Mouse (Mus musculus) midbrain, embryonic 11.5 days (tissue): ENCODE results near the gene Raet1e. TPM values are rescaled to one million over a fixed set of nuclear protein-coding genes. Genes with fewer than 3 reads are reported as not detected.
"Not testable (repeated sequence)": the region's sequence is repeated elsewhere in the genome, so short reads cannot be mapped to it uniquely, and the experiment has no call there.

Experiments
- ATAC-seq: fragments of 200-750 bp; cut with Nextera tagmentation; 2 replicates; pipeline ENCODE4 v1.8.0; 2017; ENCODE audit warnings: moderate TSS enrichment, moderate library complexity; ENCODE audit not compliant: low FRiP score
- DNase-seq: peaks from one replicate; pipeline ENCODE4 v3.0.0; 2015; ENCODE audit warnings: low spot score; ENCODE audit errors: missing footprints
- H3K27ac ChIP-seq: fragments of 300-500 bp; sonication (generic); 2 replicates; pipeline ENCODE4 v1.5.1; 2014; ENCODE audit warnings: low read depth, low read length
- H3K27me3 ChIP-seq: fragments of 300-500 bp; sonication (generic); 2 replicates; pipeline ENCODE4 v1.6.1; 2014; ENCODE audit warnings: mild to moderate bottlenecking, low read length, moderate library complexity, mixed read lengths; ENCODE audit not compliant: control insufficient read depth, insufficient read depth
- H3K36me3 ChIP-seq: fragments of 300-500 bp; sonication (generic); 2 replicates; pipeline ENCODE4 v1.6.1; 2014; ENCODE audit warnings: mild to moderate bottlenecking, low read length, moderate library complexity, mixed read lengths; ENCODE audit not compliant: control insufficient read depth, insufficient read depth
- H3K4me1 ChIP-seq: fragments of 300-500 bp; sonication (generic); 2 replicates; pipeline ENCODE4 v1.6.1; 2014; ENCODE audit warnings: low read length; ENCODE audit not compliant: control insufficient read depth, insufficient read depth
- H3K4me2 ChIP-seq: fragments of 300-500 bp; sonication (generic); 2 replicates; pipeline ENCODE4 v1.6.1; 2014; ENCODE audit warnings: mild to moderate bottlenecking, moderate library complexity
- H3K4me3 ChIP-seq: fragments of 300-500 bp; sonication (generic); 2 replicates; pipeline ENCODE4 v1.5.1; 2014; ENCODE audit warnings: low read depth, low read length
- H3K9ac ChIP-seq: fragments of 300-500 bp; sonication (generic); 2 replicates; pipeline ENCODE4 v1.6.1; 2014; ENCODE audit warnings: low read length
- H3K9me3 ChIP-seq: fragments of 300-500 bp; sonication (generic); 2 replicates; pipeline ENCODE4 v1.6.1; 2016; ENCODE audit warnings: low read length; ENCODE audit not compliant: control insufficient read depth
- WGBS: fragments of 180-500 bp; shearing (Covaris S2); extraction: QIAGEN DNeasy Blood & Tissue Kit; methylation state at CpG from one replicate; pipeline ENCODE4 v1.1.7; 2014; 5-methylcytosine and 5-hydroxymethylcytosine counted together
- polyA plus RNA-seq: library from polyadenylated mRNA; unstranded; fragments of >200 nt; fragmentation: Nextera tagmentation; extraction: Ambion mirVana; gene quantifications from 2 replicates; pipeline ENCODE4 v1.2.1, GENCODE M21; 2014

Raet1e gene
- polyA plus RNA-seq, 1 experiment from 2014 or later: 18.4 TPM

GRCm38 (mm10) chr10:22151056-22151862 lies 7.1 kb upstream of the Raet1e start:
- Histone ChIP-seq H3K4me1 (peaks cover 10% of the 10 kb centered on the region; the same call in 1 of the 2 replicates), H3K27me3 (peaks cover 41% of the 10 kb centered on the region), H3K4me2 (peak overlapping the region; percentile 78), H3K4me3 (peak overlapping the region; percentile 68; the same call in 1 of the 2 replicates)
- under 1% methylated on average over 54 of the region's 55 CpGs for WGBS
- ATAC-seq, H3K9ac ChIP-seq, H3K27ac ChIP-seq, H3K9me3 ChIP-seq, H3K36me3 ChIP-seq: not testable (repeated sequence)
- peak; percentile 90 for DNase-seq

DNA sequence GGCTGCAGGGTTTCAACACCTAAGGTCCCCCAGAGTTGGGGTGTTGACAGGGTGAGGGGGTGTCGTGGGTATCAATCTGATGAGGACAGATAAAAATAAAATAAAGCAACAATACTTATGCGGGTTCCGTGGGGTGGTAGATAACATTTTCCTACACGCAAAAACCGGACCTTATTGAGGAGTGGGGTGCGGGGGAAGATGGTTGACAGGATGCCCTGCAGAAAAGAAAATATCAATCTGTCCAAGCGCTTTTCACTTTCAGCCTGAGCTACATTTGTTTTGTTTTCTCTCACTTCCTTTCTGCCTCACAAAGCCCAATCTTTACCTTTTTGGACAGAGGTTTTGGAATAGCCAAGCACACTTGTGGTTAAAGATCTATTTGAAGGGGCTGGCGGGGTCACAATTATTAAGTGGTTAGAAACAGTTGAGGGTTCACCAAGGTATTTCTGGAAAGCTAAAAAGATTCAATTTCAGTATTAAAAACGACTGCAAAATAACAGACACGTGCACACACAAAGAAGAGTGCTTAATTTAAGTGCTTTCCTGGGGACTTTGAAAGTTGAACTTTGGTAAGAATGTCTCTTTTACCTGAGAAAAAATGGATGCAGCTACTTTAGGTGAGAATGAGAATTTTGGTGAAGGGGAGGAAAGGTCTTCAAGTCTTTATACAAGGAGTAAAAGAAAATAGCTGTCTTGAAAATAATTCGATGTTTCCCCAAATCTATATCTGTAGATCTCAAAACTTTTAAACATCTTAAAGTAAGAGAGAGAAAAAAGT lies 6.3 kb upstream of the Raet1e start:
- 2% methylated on average over 11 of the region's 11 CpGs for WGBS
- not testable (repeated sequence) for H3K9me3 ChIP-seq, H3K36me3 ChIP-seq, ATAC-seq, H3K9ac ChIP-seq, H3K27ac ChIP-seq
- peak; percentile 93 for DNase-seq
- Histone ChIP-seq H3K4me3 (peak overlapping the region; percentile 3; the same call in 1 of the 2 replicates), H3K4me2 (peak overlapping the region; percentile 78), H3K27me3 (peaks cover 49% of the 10 kb centered on the region), H3K4me1 (peaks cover 10% of the 10 kb centered on the region; the same call in 1 of the 2 replicates)

- not testable (repeated sequence) for ATAC-seq
Observed at GRCm38 (mm10) chr10:22153147-22153690, 5.2 kb upstream of the Raet1e start.

GRCm38 (mm10) chr10:22154127-22154526 lies 4.2 kb upstream of the Raet1e start:
- Histone ChIP-seq H3K4me3 (peak overlapping the region; percentile 34), H3K4me2 (peak overlapping the region; percentile 55), H3K27me3 (peaks cover 61% of the 10 kb centered on the region), H3K4me1 (peaks cover 14% of the 10 kb centered on the region; the same call in 1 of the 2 replicates)
- under 1% methylated on average over 38 of the region's 38 CpGs for WGBS
- not testable (repeated sequence) for H3K9me3 ChIP-seq, H3K27ac ChIP-seq, H3K36me3 ChIP-seq, H3K9ac ChIP-seq
- peak; percentile 93 for DNase-seq
- ATAC-seq: 0 out of 2 replicates have a peak, but pooled peaks have one; percentile 36

More at GRCm38 (mm10) chr10:22153147-22153690, 5.2 kb upstream of the Raet1e start:
- WGBS: 10% methylated on average over 7 of the region's 7 CpGs
- not testable (repeated sequence) for H3K9me3 ChIP-seq, H3K4me3 ChIP-seq, H3K36me3 ChIP-seq, H3K4me2 ChIP-seq, H3K27ac ChIP-seq, H3K9ac ChIP-seq
- Histone ChIP-seq H3K27me3 (peaks cover 56% of the 10 kb centered on the region), H3K4me1 (peaks cover 12% of the 10 kb centered on the region; the same call in 1 of the 2 replicates)
- peak; percentile 87 for DNase-seq

DNA sequence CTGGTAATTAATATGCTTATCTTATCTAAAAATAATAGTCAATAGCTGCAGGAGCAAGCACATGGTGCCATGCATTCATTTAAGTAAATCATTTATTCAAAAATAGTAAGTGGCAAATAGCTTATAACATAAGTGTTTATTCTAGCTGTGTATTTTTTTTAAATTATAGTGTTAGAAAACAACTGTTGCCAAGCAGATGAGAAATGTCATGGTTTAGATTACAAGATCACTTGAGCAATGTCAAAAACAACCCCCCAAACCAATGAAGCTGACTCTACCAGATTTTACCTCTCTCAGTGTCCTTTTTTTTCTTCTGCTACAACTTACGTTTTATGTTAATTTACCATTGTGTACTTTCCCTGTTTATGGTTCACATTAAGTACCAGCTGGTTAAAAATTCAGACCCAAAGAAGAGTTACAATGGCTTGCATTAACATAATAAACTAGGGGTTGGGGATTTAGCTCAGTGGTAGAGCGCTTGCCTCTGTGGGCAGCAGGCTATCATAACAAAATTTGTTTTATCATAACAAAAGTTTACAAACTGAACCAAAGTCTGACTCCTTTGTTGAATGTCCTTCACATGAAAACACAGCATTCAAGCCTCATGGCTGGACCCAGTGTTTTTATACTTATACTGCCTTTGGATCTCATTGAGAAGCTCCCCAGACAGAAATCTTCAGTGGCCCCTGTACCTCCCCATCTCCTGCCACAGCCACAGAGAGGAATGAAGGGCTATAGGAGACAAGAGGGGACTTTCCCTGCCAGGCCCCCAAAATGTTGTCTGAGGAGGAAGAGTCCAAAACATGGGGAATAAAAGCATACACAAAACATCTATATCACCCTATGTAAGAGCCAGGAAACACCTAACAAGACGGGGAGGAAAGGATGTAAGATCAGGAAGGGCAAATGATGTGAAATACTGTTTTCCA lies 3.2 kb upstream of the Raet1e start:
- H3K4me2 ChIP-seq: no peak overlapping the region
- peaks cover 65% of the 10 kb centered on the region for H3K27me3 ChIP-seq
- no peak for ATAC-seq
- 8% methylated on average over 3 of the region's 3 CpGs for WGBS
- no peaks in the 10 kb centered on the region for H3K9me3 ChIP-seq
- peak; percentile 91 for DNase-seq
- no peak overlapping the region for H3K9ac ChIP-seq
- H3K36me3 ChIP-seq: no peaks in the 10 kb centered on the region
- peaks cover 12% of the 10 kb centered on the region; the same call in 1 of the 2 replicates for H3K4me1 ChIP-seq
- no peak overlapping the region for H3K27ac ChIP-seq
- no peak overlapping the region for H3K4me3 ChIP-seq

DNA sequence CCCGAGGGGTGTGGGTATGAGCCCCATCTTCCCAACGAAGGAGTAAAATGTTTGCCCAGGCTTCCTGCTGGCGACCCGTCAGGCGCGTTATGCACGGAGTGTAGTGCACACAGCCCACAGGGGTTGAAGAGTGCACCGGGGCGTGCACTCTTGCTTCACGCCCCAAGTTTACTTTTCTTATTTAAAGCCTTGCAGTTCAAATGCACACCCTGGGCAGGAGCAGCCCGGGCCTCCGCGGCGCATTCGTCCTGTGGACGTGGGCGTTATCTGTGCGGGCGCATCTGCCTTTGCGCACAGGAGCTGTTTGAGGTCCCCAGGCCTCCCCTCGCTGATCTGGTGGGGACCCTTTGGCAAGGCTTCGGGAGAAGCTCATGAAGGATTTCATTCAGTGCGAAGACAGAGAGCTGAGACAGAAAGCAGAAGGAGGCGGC lies 777 bp downstream of the Raet1e start:
- DNase-seq (peak; percentile 92), ATAC-seq (no peak)
- WGBS: under 1% methylated on average over 24 of the region's 24 CpGs
- Histone ChIP-seq H3K9ac (no peak overlapping the region), H3K27me3 (peaks cover 44% of the 10 kb centered on the region), H3K36me3 (no peaks in the 10 kb centered on the region), H3K9me3 (no peaks in the 10 kb centered on the region), H3K4me1 (peaks cover 4% of the 10 kb centered on the region; the same call in 1 of the 2 replicates), H3K4me2 (peak overlapping the region; percentile 58), H3K4me3 (peak overlapping the region; percentile 36), H3K27ac (no peak overlapping the region)

- 0% methylated on average over 23 of the region's 23 CpGs for WGBS
- Histone ChIP-seq H3K27ac (no peak overlapping the region), H3K4me3 (no peak overlapping the region)
Observed at GRCm38 (mm10) chr10:22159581-22160140, 1.3 kb downstream of the Raet1e start.

GRCm38 (mm10) chr10:22163279-22163678 lies 4.9 kb downstream of the Raet1e start:
- not testable (repeated sequence) for H3K4me1 ChIP-seq, H3K4me3 ChIP-seq, H3K9me3 ChIP-seq, H3K36me3 ChIP-seq, H3K9ac ChIP-seq, H3K27ac ChIP-seq
- 11% methylated on average over 9 of the region's 9 CpGs for WGBS
- peak overlapping the region; percentile 31 for H3K4me2 ChIP-seq
- DNase-seq (peak; percentile 78), ATAC-seq (peak; percentile 41; the same call in 1 of the 2 replicates)
- H3K27me3 ChIP-seq: peaks cover 15% of the 10 kb centered on the region; the same call in 1 of the 2 replicates

More at GRCm38 (mm10) chr10:22159581-22160140, 1.3 kb downstream of the Raet1e start:
- Histone ChIP-seq H3K4me2 (peak overlapping the region; percentile 10), H3K9me3 (no peaks in the 10 kb centered on the region), H3K27me3 (peaks cover 44% of the 10 kb centered on the region), H3K4me1 (peaks cover 4% of the 10 kb centered on the region; the same call in 1 of the 2 replicates), H3K36me3 (no peaks in the 10 kb centered on the region), H3K9ac (no peak overlapping the region)
- DNase-seq (peak; percentile 86), ATAC-seq (no peak)
